Mouse (Mus musculus): ENCODE results near the gene Ms4a4d.
A peak's percentile ranks its signal among the peaks of the same experiment; 100 is the strongest.

Gene Ms4a4d

GRCm38 (mm10) chr19:11574965-11575364 is 38.4 kb downstream of the Ms4a4d start:
- no peak for DNase-seq (ENCODE audit: low spot score in 2 of 2)

GRCm38 (mm10) chr19:11589205-11589604 is 52.6 kb downstream of the Ms4a4d start:
- DNase-seq (ENCODE audit: low spot score in 2 of 2) = no peak

GRCm38 (mm10) chr19:11589891-11590449 is 53.4 kb downstream of the Ms4a4d start:
- no peak for DNase-seq (ENCODE audit: low spot score in 2 of 2)

GRCm38 (mm10) chr19:11601349-11601748 is 64.7 kb downstream of the Ms4a4d start:
- no peak for DNase-seq (ENCODE audit: low spot score in 2 of 2)

GRCm38 (mm10) chr19:11602026-11602425 is 65.4 kb downstream of the Ms4a4d start:
- peak in 1 of 2 experiments; percentile 41 for DNase-seq (ENCODE audit: low spot score in 2 of 2)

- DNase-seq (ENCODE audit: low spot score in 2 of 2) = no peak
Measured at GRCm38 (mm10) chr19:11604603-11605002, 68.0 kb downstream of the Ms4a4d start, which contains the start of gene Ms4a6d. Gene Ms4a6d (minus strand): TSS chr19:11604849.

Measured in spleen, postnatal 4 days (tissue).